Mouse (Mus musculus) forelimb bud, embryonic 11.5 days (tissue): ENCODE results near the gene Lamtor2.

Experiments
- DNase-seq: peaks from one replicate; pipeline ENCODE4 v3.0.0-alpha.2; 2012; ENCODE audit warnings: low read depth, low spot score

Lamtor2 gene

DNA sequence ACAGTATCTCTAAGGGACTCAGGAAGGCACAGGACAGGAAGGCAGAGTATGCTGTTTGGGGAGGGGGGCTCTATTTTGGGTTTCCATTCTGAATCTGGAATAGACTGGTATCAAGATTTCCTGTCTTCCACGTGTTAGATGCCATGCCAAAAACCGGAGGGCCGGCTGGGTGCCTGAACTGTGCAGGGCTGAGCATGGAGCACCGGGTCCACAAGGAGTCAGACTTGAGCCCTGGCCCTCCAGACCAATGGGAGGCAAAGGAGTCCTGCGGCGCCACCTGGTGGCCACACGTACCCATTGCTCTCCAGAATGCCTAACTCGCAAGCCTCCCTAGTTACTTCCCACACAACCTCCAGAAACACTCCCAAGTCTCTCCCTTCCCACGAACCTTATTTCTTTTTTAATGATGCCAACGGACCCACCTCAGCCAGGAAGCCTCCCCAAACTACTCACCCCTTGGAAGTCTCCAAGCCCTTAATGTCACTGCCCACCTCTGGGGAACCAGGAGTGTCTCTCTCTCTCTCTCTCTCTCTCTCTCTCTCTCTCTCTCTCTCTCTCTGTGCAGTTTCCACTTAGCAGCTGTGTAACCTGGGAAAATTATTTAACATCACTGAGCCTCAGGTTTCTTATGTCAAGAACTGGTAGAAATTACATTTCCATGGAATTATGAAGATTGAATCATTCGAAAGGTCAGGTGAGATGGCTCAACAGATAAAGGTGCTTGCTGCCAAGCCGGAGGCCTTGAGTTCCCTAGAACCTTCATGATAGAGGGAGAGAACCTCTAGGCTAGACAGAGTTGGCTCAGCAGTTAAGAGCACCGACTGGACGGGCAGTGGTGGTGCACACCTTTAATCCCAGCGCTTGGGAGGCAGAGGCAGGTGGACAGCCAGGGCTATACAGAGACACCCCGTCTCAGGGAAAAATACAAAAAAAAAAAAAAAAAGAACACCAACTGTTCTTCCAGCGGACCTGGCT lies 26.4 kb downstream of the Lamtor2 start:
- DNase-seq: peak; percentile 93

- no peak for DNase-seq
These were observed 27.9 kb downstream of the Lamtor2 start for GRCm38 (mm10) chr3:88525021-88525420.

GRCm38 (mm10) chr3:88523027-88523426 lies 29.8 kb downstream of the Lamtor2 start:
- DNase-seq: no peak

DNA sequence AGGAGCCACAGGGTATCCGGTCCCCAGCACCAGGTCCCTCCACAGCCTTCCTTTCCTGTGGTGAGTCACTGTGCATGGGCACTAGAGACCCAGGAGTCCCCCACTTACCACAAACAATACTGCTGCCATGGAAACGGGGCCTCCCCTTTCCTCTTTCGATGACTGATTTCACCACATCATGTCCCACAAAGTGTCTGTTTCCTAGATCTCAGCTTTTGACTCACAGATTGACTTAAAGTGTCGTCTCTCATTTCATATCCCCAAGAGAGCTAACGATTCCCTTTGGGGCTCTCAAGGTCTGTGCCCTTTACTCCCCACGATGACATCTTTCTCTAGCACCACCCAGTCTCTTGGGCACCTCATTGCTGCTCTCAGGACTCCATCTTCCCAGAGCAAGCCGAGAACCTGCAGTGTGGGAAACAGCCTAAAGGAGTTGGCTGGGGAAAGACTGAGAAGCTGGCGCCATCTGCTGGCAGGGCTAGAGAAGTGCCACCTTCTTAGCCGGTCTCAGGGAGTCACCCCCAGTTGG lies 31.0 kb downstream of the Lamtor2 start:
- peak; percentile 76 for DNase-seq

DNA sequence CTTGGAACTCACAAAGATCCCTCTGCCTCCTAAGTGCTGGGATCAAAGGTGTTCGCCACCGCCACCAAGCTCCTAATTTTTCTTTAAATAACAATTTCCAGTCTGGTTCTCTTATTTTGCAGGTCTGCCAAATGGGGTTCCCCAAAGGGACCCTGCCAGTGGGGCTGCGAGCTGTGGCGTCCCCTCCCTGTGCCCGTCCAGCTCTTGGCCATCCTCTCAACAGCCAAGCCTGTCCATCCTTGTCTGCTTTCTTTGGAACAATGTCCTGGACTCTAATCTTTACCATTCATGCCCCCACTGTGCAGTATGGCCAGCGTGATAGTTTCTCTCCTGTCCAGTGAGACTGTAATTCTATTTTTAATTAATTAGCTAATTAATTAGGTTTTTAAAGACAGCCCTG lies 31.7 kb downstream of the Lamtor2 start:
- no peak for DNase-seq

DNA sequence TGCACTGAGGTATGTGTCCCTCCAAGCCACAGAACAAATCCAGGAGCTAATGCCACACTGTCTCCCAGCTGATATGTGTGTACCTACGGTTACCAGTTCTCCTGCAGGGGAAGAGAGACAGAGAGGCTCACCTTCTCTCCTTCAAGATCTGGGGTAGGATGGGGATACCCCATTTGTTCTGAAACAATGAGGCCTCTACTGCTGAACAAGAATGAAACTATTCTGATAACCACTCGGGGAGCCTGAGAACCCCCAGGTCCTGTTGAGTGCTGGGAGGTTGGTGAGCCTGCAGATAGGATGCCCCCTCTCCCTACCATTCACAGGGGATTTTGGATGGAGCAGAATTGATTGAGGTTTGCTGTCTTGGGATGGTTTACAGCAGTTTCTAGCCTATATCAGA lies 32.8 kb downstream of the Lamtor2 start:
- DNase-seq: no peak

GRCm38 (mm10) chr3:88518411-88518810 lies 34.5 kb downstream of the Lamtor2 start:
- DNase-seq: no peak

DNA sequence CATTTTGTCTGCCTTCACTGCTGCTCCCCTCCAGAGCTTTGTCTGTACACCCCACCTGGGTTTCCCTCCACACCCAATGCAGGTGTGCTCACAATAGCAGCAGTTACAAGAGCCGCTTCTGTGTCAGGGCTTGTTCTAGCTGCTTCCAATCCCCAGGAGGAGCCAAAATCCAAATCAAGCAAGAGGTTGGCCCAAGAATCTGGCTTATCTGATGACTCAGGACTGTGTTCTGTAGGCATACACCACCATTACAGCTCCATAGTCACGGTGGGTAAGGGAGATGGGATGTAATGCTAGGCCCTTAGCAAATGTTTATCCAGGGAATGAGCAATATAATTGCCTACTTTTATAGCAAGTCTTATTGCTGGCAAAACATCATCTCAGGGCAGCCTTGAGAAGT lies 36.5 kb downstream of the Lamtor2 start:
- no peak for DNase-seq

- no peak for DNase-seq
These were observed 37.8 kb downstream of the Lamtor2 start for GRCm38 (mm10) chr3:88515095-88515386.

GRCm38 (mm10) chr3:88514231-88515094 lies 38.4 kb downstream of the Lamtor2 start:
- no peak for DNase-seq

DNA sequence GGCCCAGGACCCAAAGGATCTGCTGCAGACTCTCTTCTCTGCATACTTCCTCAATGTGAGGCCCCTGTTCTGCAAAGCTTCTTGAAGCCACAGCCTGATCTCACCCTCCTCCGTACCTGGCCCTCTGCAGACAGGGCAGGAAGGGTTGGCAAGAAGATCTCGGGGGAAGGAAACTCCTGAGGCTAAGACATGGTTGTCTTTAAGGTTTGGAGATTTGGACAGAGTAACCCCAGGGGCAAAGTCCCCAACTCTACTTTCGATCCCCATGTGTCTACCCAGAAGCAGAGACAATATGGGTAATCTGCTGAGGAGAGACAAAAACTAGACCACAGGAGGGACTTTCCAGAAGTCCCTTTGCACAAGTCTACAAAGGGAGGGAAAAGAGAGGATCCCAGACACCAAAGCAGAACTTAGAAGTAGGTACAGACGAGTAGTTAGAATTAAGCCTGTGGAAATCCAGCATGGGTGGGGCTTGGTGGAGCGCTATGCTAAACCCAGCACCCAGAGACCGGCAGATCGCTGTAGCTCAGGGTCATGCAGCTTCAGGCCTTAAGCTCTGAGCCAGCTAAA lies 39.2 kb downstream of the Lamtor2 start:
- no peak for DNase-seq

DNA sequence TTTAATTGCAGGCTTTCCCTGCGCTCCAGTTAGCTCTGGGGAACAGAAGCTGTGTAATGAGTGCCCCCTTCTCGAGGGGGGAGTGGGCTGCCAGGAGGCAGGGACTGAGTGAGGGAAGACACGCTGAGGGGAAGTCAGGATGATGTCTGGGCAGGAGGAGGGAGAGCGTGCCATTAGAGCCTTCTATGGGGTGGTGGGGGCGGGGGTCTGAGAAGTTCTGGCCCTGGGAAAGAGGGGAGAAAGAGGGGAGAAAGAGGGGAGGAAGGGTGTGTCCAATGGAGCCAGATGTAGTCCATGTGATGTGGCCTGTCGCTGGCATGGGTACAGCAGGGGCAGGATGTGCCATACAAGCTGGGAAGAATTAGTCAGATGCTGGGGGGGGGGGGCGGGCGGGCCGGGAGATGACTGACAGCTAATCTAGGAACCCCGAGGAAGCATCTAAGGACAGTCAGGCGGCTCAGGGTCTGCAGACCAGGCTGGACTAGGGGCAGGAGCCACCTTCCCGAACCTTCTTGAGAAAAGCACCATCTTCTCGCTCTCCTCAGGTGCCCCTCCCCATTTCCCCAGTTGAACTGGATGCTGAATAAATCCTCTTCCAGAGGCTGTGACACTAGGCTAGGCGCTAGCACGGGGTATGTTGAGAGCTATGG lies 39.9 kb downstream of the Lamtor2 start:
- no peak for DNase-seq

DNA sequence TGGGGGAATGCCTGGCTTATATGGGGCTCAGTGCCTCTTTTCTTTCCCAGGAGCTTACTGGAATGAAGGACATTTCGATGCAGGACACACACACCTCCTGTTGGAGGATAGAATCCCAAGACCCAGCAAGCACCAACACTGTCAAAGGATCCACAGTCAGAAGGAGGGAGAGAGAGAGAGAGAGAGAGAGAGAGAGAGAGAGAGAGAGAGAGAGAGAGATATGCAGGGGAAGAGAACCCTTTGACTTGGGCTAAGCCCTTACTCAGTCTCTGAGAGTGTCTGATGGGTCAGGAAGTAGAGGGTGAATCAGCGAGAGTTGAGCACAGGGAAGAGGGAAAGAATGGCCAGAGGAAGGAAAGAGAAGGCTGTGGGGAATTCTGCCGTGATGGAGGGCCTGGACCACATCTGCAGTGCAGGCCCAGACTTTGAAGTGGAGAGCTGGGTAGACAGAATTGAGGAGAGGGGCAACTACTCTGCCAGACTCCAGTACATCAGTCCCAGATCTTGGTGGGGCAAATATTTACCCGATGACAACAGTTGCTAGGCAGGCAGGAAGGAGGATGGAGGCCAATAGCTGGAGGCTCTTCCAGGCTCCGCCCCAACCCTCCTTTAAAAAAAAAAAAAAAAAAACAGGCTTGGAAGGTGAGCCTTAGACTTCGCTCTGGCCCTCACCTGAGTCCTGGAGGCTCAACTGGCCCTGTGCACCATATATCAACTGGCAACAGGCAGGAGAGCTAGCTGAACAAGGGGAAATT lies 40.6 kb downstream of the Lamtor2 start:
- peak; percentile 66 for DNase-seq

- DNase-seq: no peak
These were observed 41.3 kb downstream of the Lamtor2 start for GRCm38 (mm10) chr3:88511559-88511958.

- DNase-seq: no peak
These were observed 42.2 kb downstream of the Lamtor2 start for GRCm38 (mm10) chr3:88510421-88511289.

DNA sequence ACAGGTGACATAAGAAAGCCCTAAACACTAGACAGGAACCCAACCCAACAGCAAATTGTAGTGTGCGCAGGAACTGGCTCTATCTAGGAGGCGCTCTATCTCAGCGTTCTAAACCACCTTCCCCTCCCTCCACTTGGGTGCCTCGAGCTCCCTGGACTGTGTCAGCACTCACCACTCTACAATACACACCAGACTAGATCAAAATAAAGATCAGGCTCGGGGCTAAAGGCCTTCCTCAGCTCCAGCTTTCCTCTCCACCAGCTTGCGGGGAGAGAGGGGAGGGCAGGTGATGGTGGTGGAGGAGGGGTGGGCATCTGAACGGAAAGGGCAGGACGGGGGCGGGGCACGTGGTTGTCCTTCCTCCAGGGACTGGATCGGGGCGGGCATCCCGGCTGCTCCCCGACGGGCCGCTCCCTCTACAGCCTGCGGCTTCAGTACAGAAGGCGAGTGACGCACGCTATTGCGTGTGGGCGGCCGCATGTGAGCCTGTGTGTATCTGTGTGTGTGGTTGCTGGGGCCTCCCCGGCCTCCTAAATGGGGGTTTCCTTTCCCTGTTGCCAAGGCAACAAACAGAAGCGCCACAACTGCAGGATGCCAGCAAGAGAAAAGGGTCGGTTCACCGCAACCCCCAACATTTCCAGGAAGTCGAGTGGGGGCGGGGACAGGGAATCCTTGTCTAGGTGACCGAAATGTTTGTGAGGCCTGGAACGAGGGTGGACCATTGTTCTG lies 43.0 kb downstream of the Lamtor2 start, which contains the start of gene Lmna:
Gene Lmna (minus strand): TSS at position 265 of the 729 bp plus-strand sequence.
- DNase-seq: peak; percentile 97

- DNase-seq: no peak
These were observed 43.6 kb downstream of the Lamtor2 start for GRCm38 (mm10) chr3:88509250-88509649.

- no peak for DNase-seq
These were observed 47.1 kb downstream of the Lamtor2 start for GRCm38 (mm10) chr3:88505765-88506164.

DNA sequence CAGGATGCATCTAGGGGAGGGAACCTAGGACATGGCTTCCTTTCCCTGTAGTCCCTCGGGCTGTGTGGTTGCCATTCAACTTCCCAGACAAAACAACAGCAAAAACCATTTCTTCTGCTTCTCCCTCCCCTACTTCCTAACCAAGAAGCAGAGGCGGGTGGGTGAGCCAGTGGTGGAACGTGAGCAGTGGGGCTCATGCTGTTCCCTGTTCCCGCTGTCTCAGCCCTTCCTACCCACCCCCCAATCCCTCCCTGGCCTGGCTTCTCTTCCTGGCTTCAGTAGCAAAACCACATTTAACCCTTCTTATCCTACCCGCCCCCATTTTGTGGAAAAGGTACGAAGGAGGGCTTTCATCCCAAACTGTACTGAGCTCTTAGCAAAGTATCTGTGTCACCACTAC lies 47.8 kb downstream of the Lamtor2 start:
- no peak for DNase-seq
